Mouse (Mus musculus) G1E (cell line): ENCODE results near the gene Gse1. TPM values are rescaled to one million over a fixed set of nuclear protein-coding genes. Genes with fewer than 3 reads are reported as not detected.

ENCODE experiments used
- ATAC-seq: 2 replicates; pipeline ENCODE4 v1.8.0; 2016; ENCODE audit warnings: mild to moderate bottlenecking; ENCODE audit not compliant: insufficient number of reproducible peaks, poor library complexity, low FRiP score, severe bottlenecking; ENCODE audit errors: extremely low read depth
- DNase-seq: peaks from one replicate; pipeline ENCODE4 v3.0.0; 2012; ENCODE audit warnings: low spot score
- H3K27me3 ChIP-seq: 2 replicates; pipeline ENCODE4 v1.6.1; 2012; ENCODE audit warnings: mild to moderate bottlenecking, low read length, inconsistent platforms; ENCODE audit not compliant: insufficient read depth
- H3K36me3 ChIP-seq: replicated peaks from 2 replicates; pipeline ENCODE3; 2012; ENCODE audit warnings: mild to moderate bottlenecking, inconsistent platforms
- H3K4me1 ChIP-seq: 2 replicates; pipeline ENCODE4 v1.6.1; 2012; ENCODE audit warnings: low read depth, low read length, inconsistent platforms, mixed read lengths; ENCODE audit not compliant: insufficient read depth
- H3K4me3 ChIP-seq: 2 replicates; pipeline ENCODE4 v1.5.1; 2012; ENCODE audit warnings: low read depth, mild to moderate bottlenecking, inconsistent platforms, low read length, moderate library complexity, mixed read lengths
- H3K9me3 ChIP-seq: replicated peaks from 2 replicates; pipeline ENCODE4 v1.6.1; 2012; ENCODE audit warnings: inconsistent platforms
- CTCF ChIP-seq: IDR thresholded peaks from 2 replicates; pipeline ENCODE4 v1.5.1; 2012; ENCODE audit warnings: low read depth, low read length, inconsistent platforms, mixed read lengths
- GATA1 ChIP-seq: IDR thresholded peaks from 2 replicates; pipeline ENCODE4 v1.6.1; 2012; ENCODE audit warnings: borderline replicate concordance, low read length, inconsistent platforms, mixed read lengths
- GATA2 ChIP-seq: IDR thresholded peaks from 2 replicates; pipeline ENCODE4 v1.6.1; 2012; ENCODE audit warnings: low read depth, low read length, inconsistent platforms, borderline replicate concordance
- POLR2AphosphoS5 ChIP-seq: IDR thresholded peaks from 2 replicates; pipeline ENCODE4 v1.6.1; 2012; ENCODE audit warnings: low read depth, low read length, inconsistent platforms; ENCODE audit not compliant: insufficient replicate concordance
- TAL1 ChIP-seq: conservative IDR thresholded peaks from 2 replicates; pipeline ENCODE4 v1.6.1; 2012; ENCODE audit warnings: low read depth, low read length, inconsistent platforms, mixed read lengths
- polyA plus RNA-seq: library from polyadenylated mRNA; stranded (reverse); fragments of >175 nt; gene quantifications from 2 replicates; pipeline ENCODE4 v1.2.3, GENCODE M21; 2012
- total RNA-seq, 2 experiments: library from RNA; stranded (forward) in 1 of 2; stranded (reverse) in 1 of 2; fragments of 200-1000 nt in 1 of 2; fragments of >200 nt in 1 of 2; fragmentation: Nextera tagmentation in 1 of 2; gene quantifications; 2 replicates each; pipeline ENCODE4 v1.2.3; 2014 to 2017

Gene Gse1
- total and polyA plus RNA-seq, 3 experiments, result 6.3 to 106 (median 48.4) TPM

GRCm38 (mm10) chr8:120422236-120422635 is 194.0 kb downstream of the Gse1 start:
- peaks cover 4% of the 10 kb centered on the region; the same call in 1 of the 2 replicates for H3K4me1 ChIP-seq
- peaks cover 97% of the 10 kb centered on the region for H3K27me3 ChIP-seq
- ATAC-seq (no peak), DNase-seq (no peak)
- H3K4me3 ChIP-seq, result no peak overlapping the region
- TF ChIP-seq TAL1 (no peak), GATA2 (no peak)
- H3K36me3 ChIP-seq, result no peaks in the 10 kb centered on the region
- no peaks in the 10 kb centered on the region for H3K9me3 ChIP-seq

DNA sequence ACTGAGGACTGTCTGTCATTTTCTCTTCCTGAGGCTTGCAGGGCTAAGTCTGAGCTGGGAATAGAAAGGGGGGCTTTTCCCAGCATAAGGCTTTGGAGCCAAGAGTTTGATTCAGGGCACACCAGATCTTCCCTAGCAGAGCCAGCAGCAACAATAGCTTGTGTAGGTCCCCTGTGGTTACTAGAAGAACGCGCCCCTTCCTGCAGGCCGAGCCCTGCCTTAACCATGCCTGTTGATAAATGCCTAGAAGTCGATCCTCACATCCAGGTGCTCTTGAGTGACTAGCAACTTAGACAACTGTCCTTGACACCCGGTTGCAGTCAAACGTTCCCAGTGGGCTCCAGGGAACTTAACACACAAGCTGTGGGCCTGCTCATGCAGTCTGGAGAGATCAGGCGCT is 195.3 kb downstream of the Gse1 start:
- DNase-seq, result no peak
- Histone ChIP-seq H3K27me3 (peaks cover 98% of the 10 kb centered on the region), H3K4me1 (peaks cover 4% of the 10 kb centered on the region; the same call in 1 of the 2 replicates), H3K9me3 (no peaks in the 10 kb centered on the region), H3K4me3 (no peak overlapping the region), H3K36me3 (no peaks in the 10 kb centered on the region)
- no peak for ATAC-seq
- no peak for TF ChIP-seq CTCF
- no peak for TF ChIP-seq TAL1
- TF ChIP-seq GATA1, result no peak
- no peak for TF ChIP-seq POLR2AphosphoS5
- no peak for TF ChIP-seq GATA2

DNA sequence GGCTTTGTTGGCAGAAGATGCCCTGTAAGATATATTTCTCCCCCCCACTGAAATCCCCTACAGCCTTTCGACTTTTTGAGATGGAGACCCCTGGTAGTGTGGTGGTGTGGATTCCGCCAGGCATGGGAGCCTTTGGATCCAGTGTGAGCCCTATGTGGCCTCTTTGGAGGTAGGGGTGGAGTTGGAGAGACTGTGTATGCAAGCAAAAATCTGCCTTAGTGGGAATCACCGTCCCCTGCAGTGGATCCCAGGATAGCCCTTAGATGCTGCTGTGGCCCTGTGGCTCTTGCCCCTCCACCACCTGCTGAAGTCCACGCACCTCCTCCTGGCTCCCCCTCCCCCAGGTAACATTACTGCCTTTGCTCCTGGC is 196.6 kb downstream of the Gse1 start:
- Histone ChIP-seq H3K4me1 (peaks cover 4% of the 10 kb centered on the region; the same call in 1 of the 2 replicates), H3K36me3 (no peaks in the 10 kb centered on the region)
- TF ChIP-seq CTCF, result no peak
- TF ChIP-seq TAL1, result no peak
- no peak for TF ChIP-seq GATA2
- TF ChIP-seq POLR2AphosphoS5, result no peak

DNA sequence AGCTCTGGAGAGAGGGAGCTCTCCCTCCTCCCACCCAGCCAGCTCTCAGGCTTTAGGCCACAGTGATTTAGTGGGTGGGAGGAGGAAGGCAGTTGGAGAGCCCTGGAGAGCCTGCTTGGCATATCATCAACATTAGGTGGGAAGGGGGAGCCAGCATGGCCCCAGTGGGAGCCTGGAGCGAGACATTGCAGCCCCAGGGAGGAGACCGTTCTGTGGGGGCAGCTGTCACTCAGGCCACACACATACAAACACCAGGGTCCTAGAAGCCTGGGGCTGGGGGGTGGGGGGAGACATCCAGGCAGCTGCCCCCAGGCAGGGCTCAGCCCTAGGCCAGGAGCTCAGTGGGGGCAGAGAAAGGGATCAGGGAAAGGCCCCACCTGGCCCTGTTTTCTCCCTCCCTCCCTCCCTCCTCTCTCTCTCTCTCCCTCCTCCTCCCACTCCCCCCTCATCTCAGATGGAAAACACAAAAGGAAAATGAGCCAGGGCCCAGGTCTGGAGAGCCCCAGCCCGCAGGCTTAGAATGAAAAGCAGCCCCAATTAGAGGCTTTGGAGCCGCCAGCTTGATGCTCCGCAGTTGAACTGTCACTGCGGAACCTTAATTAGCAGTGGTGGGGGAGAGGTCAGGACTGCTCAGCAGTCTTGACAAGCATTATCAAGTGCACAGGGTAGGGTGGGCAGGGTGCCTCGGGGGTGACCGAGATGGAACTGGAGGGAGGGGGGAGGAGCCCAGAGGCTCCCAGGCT is 197.1 kb downstream of the Gse1 start:
- no peak for DNase-seq
- H3K4me3 ChIP-seq, result no peak overlapping the region
- peaks cover 90% of the 10 kb centered on the region for H3K27me3 ChIP-seq
- no peaks in the 10 kb centered on the region for H3K9me3 ChIP-seq
- TF ChIP-seq GATA2, result no peak
- no peak for TF ChIP-seq GATA1
- no peak for TF ChIP-seq TAL1
- TF ChIP-seq CTCF, result no peak
- TF ChIP-seq POLR2AphosphoS5, result no peak
- no peaks in the 10 kb centered on the region for H3K36me3 ChIP-seq
- no peak for ATAC-seq
- H3K4me1 ChIP-seq, result peaks cover 4% of the 10 kb centered on the region; the same call in 1 of the 2 replicates

More for the DNA sequence above, 196.6 kb downstream of the Gse1 start:
- DNase-seq, result no peak
- H3K27me3 ChIP-seq, result peaks cover 91% of the 10 kb centered on the region
- H3K4me3 ChIP-seq, result no peak overlapping the region
- ATAC-seq, result no peak
- H3K9me3 ChIP-seq, result no peaks in the 10 kb centered on the region

- Histone ChIP-seq H3K36me3 (no peaks in the 10 kb centered on the region), H3K27me3 (peaks cover 91% of the 10 kb centered on the region), H3K9me3 (no peaks in the 10 kb centered on the region), H3K4me3 (no peak overlapping the region), H3K4me1 (peaks cover 4% of the 10 kb centered on the region; the same call in 1 of the 2 replicates)
- no peak for DNase-seq
- ATAC-seq, result no peak
- TF ChIP-seq POLR2AphosphoS5, result no peak
- no peak for TF ChIP-seq CTCF
- TF ChIP-seq TAL1, result no peak
- no peak for TF ChIP-seq GATA2
- TF ChIP-seq GATA1, result no peak
Observed at GRCm38 (mm10) chr8:120426105-120426504, 197.8 kb downstream of the Gse1 start.

- ATAC-seq, result no peak
- Histone ChIP-seq H3K36me3 (no peaks in the 10 kb centered on the region), H3K27me3 (peaks cover 87% of the 10 kb centered on the region), H3K4me1 (peaks cover 4% of the 10 kb centered on the region; the same call in 1 of the 2 replicates), H3K9me3 (no peaks in the 10 kb centered on the region), H3K4me3 (no peak overlapping the region)
- DNase-seq, result no peak
- TF ChIP-seq GATA2 (no peak), POLR2AphosphoS5 (no peak), CTCF (no peak), TAL1 (no peak), GATA1 (no peak)
Observed at GRCm38 (mm10) chr8:120426622-120427385, 198.5 kb downstream of the Gse1 start.
